Mouse (Mus musculus): Measurements from ENCODE around the gene Fnbp1. TPM values are rescaled to one million over a fixed set of nuclear protein-coding genes. Genes with fewer than 3 reads are reported as not detected.

Gene Fnbp1
- polyA plus RNA-seq, 1 experiment from 2014 or later = 21.6 TPM

- no peak overlapping the region for H3K4me2 ChIP-seq
- H3K36me3 ChIP-seq = peaks cover 34% of the 10 kb centered on the region
- WGBS = 37% methylated on average over 8 of the region's 8 CpGs
- peaks cover 14% of the 10 kb centered on the region for H3K4me1 ChIP-seq (replicated peaks)
- H3K9ac ChIP-seq = 0 out of 2 replicates have a peak overlapping the region, but pooled peaks have one; percentile 9
- H3K9me3 ChIP-seq = no peaks in the 10 kb centered on the region
- H3K27me3 ChIP-seq = no peaks in the 10 kb centered on the region
- H3K4me3 ChIP-seq = no peak overlapping the region
- ATAC-seq (ENCODE audit: low read depth) = peak; percentile 87
- H3K27ac ChIP-seq (replicated peaks) = peak overlapping the region; percentile 88
Observed at GRCm38 (mm10) chr2:30998443-30999260, 143.2 kb downstream of the Fnbp1 start.

DNA sequence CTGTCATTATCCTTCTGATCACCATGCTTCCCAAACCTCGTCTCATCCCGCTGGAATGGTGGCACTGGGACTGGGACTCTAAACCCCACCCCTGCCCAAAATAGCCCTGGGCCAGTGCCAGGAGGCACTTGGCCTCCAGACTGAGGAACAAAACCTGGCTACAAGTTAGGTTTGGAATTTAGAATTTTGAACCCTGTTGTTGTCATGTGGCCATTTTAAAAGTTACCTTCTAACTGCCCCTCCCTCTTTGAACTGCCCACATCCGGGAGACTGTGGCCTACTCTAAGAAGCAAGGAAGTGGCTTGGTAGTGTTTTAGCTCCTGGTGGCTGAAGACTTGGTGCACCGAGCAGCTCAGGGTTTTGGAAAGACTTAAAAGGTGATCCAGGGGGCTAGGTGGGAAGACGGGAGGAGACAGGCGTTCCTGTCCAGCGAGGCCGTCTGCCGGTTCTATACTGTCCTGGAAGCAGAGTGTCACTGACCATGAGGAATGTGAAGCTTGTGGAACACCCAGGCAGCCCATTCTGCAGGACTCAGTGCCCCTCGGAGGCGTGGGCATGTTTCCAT, 146.3 kb downstream of the Fnbp1 start:
- 85% methylated on average over 11 of the region's 11 CpGs for WGBS
- Histone ChIP-seq H3K27me3 (no peaks in the 10 kb centered on the region), H3K9ac (no peak overlapping the region)

DNA sequence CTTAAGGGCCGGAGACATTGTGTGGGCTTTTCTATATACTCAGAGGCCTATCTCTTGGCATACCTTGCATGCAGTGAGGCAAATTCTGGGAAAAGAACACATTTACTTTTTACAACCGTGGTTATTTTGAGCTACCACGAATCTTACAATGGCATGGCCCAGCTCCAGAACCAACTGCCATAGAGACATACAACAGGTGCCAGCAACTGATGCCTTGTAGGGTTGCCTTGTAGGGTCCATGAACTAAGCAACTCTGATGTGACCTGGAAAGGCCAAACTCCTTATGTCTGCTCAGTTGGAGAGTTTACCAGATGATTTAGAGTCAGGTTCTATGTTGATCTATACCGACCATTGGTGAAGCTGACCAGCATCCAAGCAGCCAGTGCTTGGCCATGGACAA, 147.0 kb downstream of the Fnbp1 start:
- Histone ChIP-seq H3K27ac (replicated peaks) (no peak overlapping the region), H3K4me1 (replicated peaks) (peaks cover 14% of the 10 kb centered on the region), H3K27me3 (no peaks in the 10 kb centered on the region), H3K36me3 (peaks cover 16% of the 10 kb centered on the region), H3K4me3 (no peak overlapping the region), H3K9ac (no peak overlapping the region), H3K9me3 (no peaks in the 10 kb centered on the region), H3K4me2 (no peak overlapping the region)
- ATAC-seq (ENCODE audit: low read depth) = no peak
- WGBS = 91% methylated on average over 4 of the region's 4 CpGs

More for the DNA sequence above, 146.3 kb downstream of the Fnbp1 start:
- no peaks in the 10 kb centered on the region for H3K9me3 ChIP-seq
- H3K4me2 ChIP-seq = no peak overlapping the region
- ATAC-seq (ENCODE audit: low read depth) = no peak
- no peak overlapping the region for H3K4me3 ChIP-seq
- no peak overlapping the region for H3K27ac ChIP-seq (replicated peaks)
- H3K4me1 ChIP-seq (replicated peaks) = peaks cover 14% of the 10 kb centered on the region
- H3K36me3 ChIP-seq = peaks cover 17% of the 10 kb centered on the region

DNA sequence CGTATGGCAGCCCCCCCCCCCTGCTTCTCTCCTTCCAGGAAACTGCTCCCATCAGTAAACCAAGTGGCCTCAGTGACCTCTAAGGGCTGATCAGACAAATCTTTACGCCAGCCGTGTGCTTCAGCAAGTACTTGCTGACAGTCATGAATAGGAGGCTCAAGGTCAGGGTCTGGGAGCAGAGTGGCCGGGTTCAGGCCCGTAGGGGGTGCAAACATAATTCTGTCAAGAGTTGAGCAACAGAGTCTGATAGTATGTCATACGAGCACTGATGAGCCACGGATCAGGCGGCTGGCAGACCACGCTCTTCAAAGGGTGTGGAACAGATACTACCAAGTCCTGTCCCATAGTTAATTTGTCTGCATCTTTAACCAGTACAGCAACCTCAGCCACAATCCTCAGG, 151.6 kb downstream of the Fnbp1 start:
- Histone ChIP-seq H3K36me3 (0 out of 2 replicates have a peak, but pooled peaks cover 12% of the 10 kb centered on the region), H3K27ac (replicated peaks) (no peak overlapping the region), H3K9ac (no peak overlapping the region), H3K9me3 (no peaks in the 10 kb centered on the region), H3K27me3 (no peaks in the 10 kb centered on the region), H3K4me1 (replicated peaks) (peaks cover 7% of the 10 kb centered on the region; the same call in 1 of the 2 replicates), H3K4me2 (no peak overlapping the region), H3K4me3 (no peak overlapping the region)
- WGBS = 90% methylated on average over 9 of the region's 9 CpGs
- no peak for ATAC-seq (ENCODE audit: low read depth)

DNA sequence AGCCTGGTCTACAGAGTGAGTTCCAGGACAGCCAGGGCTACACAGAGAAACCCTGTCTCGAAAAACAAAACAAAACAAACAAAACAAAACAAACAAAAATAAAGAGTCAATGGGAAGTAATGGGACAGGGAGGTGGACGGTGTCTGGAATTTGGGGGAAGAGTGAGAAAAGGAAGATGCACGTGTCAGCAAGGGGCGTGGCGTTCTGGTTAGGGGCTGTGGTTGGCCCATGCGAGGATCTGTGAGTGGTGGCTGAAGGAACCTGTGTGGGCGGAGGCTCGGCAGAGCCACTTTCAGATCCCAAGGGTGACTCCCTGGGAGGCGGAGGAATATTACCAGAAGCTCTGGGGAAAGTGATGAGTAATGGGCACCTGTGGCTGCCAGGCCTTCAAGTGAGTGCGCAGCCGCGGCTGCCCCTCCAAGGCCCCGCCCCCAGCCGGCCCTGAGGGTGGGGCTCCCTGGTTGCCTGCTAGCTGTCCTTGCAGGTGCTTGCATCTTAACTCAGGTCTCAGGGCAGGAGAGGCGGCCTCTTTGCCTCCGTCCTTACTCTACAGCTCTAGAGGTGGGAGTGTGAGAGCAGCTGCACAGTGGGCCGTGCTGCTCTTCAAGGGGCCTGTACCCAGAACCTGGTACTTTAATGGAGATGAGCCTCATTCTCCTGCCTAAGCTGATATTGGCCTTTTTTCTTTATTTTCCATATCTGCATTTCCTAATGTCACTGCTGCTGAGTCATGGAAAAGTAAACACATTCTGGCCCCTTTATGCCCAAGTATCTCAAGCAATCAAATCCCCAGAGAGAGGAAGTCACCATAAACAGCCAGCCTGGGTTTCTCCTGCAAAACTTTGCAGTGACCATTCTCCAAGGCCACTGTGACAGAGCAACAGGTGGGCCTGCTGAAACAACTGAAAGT, 156.4 kb downstream of the Fnbp1 start:
- ATAC-seq (ENCODE audit: low read depth) = no peak
- Histone ChIP-seq H3K9me3 (no peaks in the 10 kb centered on the region), H3K27ac (replicated peaks) (no peak overlapping the region), H3K4me3 (no peak overlapping the region), H3K4me2 (no peak overlapping the region), H3K36me3 (peaks cover 8% of the 10 kb centered on the region; the same call in 1 of the 2 replicates), H3K27me3 (no peaks in the 10 kb centered on the region), H3K9ac (no peak overlapping the region), H3K4me1 (replicated peaks) (peaks cover 36% of the 10 kb centered on the region)
- 24% methylated on average over 16 of the region's 17 CpGs for WGBS

GRCm38 (mm10) chr2:30983024-30983423, 158.8 kb downstream of the Fnbp1 start:
- no peaks in the 10 kb centered on the region for H3K27me3 ChIP-seq
- H3K4me1 ChIP-seq (replicated peaks) = peaks cover 40% of the 10 kb centered on the region
- H3K9me3 ChIP-seq = no peaks in the 10 kb centered on the region
- no peak for ATAC-seq (ENCODE audit: low read depth)
- H3K27ac ChIP-seq (replicated peaks) = peak overlapping the region; percentile 85; the same call in 1 of the 2 replicates
- peak overlapping the region; percentile 86 for H3K9ac ChIP-seq
- peak overlapping the region; percentile 85 for H3K4me3 ChIP-seq
- 45% methylated on average over 7 of the region's 7 CpGs for WGBS
- H3K4me2 ChIP-seq = peak overlapping the region; percentile 86
- peaks cover 22% of the 10 kb centered on the region for H3K36me3 ChIP-seq

DNA sequence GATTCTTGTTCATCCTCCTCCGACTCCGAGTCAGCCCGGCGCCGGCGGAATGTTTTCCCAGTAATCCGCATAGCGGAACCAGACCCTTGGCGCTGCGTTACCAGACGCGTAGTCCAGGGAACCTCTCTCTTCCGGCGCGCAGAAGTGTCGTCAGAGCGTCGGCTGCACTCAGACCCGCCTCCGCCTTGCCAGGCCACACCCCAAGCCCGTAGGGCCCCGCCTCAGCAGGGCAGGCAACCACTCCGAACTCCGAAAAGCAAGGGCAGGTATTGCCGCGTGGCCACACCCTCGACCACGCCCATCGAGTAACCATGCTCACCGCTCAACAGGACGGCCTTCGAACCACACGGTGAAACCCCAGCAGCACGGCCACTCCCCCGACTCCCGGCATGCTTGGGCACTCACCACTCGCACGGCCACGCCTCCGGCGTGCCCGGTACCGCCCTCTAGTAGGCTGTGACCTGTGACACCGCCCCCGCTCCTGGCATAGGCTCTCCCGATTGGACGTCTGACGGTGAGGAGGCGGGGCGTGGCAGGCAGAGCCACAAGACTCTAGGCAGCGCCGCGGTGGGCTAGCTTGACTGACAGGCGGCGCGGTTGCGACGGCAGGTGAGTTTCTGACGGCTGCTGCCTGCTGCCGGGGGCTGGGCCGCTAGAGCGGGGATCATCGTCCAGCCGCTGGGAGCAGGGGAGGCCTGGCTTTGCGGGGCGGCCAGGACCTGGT, 159.9 kb downstream of the Fnbp1 start, which contains the start of the genes BC005624 and Usp20:
BC005624 (minus strand) TSS at position 412 of the 724 bp plus-strand sequence.
Usp20 (plus strand) TSS at position 490 of the 724 bp plus-strand sequence.
- WGBS = under 1% methylated on average over 66 of the region's 66 CpGs
- peak; percentile 97 for ATAC-seq (ENCODE audit: low read depth)

More for the DNA sequence above, 159.9 kb downstream of the Fnbp1 start, which contains the start of the genes BC005624 and Usp20:
- H3K4me1 ChIP-seq (replicated peaks) = peaks cover 40% of the 10 kb centered on the region
- no peaks in the 10 kb centered on the region for H3K9me3 ChIP-seq
- H3K4me2 ChIP-seq = peak within 1 kb of the TSS; percentile 86
- H3K4me3 ChIP-seq = peak within 1 kb of the TSS; percentile 85
- no peaks in the 10 kb centered on the region for H3K27me3 ChIP-seq
- peak within 1 kb of the TSS; percentile 85 for H3K27ac ChIP-seq (replicated peaks)
- H3K36me3 ChIP-seq = peaks cover 33% of the 10 kb centered on the region
- H3K9ac ChIP-seq = peak within 1 kb of the TSS; percentile 86

Other genes starting within 250 kb of the Fnbp1 start
- gene Ptges, start 212.1 kb downstream of the Fnbp1 start, polyA plus RNA-seq (2015; fragmentation: Nextera tagmentation; extraction: Ambion mirVana) = 2.4 and 2.7 TPM in 2 replicates
- gene Tor1b, start 189.0 kb downstream of the Fnbp1 start, polyA plus RNA-seq (2015; fragmentation: Nextera tagmentation; extraction: Ambion mirVana) = 14.9 and 16.3 TPM in 2 replicates
- 92.3 and 105 TPM in 2 replicates for gene Tor1a, start 174.1 kb downstream of the Fnbp1 start, polyA plus RNA-seq (2015; fragmentation: Nextera tagmentation; extraction: Ambion mirVana)
- 92.3 and 95.2 TPM in 2 replicates for gene BC005624, start 159.8 kb downstream of the Fnbp1 start, polyA plus RNA-seq (2015; fragmentation: Nextera tagmentation; extraction: Ambion mirVana)
- 48.9 and 49.6 TPM in 2 replicates for gene Usp20, start 159.7 kb downstream of the Fnbp1 start, polyA plus RNA-seq (2015; fragmentation: Nextera tagmentation; extraction: Ambion mirVana)
- 34.9 and 37.3 TPM in 2 replicates for gene Gpr107, start 10.3 kb upstream of the Fnbp1 start, polyA plus RNA-seq (2015; fragmentation: Nextera tagmentation; extraction: Ambion mirVana)
- 137 and 153 TPM in 2 replicates for gene Ncs1, start 103.8 kb upstream of the Fnbp1 start, polyA plus RNA-seq (2015; fragmentation: Nextera tagmentation; extraction: Ambion mirVana)
- gene Hmcn2, start 172.4 kb upstream of the Fnbp1 start, polyA plus RNA-seq (2015; fragmentation: Nextera tagmentation; extraction: Ambion mirVana) = 0.06 and 0.32 TPM in 2 replicates

All from neural tube, embryonic 13.5 days (tissue).